Mouse (Mus musculus): ENCODE data around the gene Gm45021.

The Gm45021 gene

GRCm38 (mm10) chr6:48589194-48589750 lies at the start of gene Gm45021:
Gene Gm45021 (plus strand): TSS chr6:48589610.
- no peak for DNase-seq (ENCODE audit: low spot score in 2 of 2)

GRCm38 (mm10) chr6:48539860-48540259 lies 49.5 kb upstream of the Gm45021 start:
- no peak for DNase-seq (ENCODE audit: low spot score in 2 of 2)

GRCm38 (mm10) chr6:48540721-48541120 lies 48.7 kb upstream of the Gm45021 start:
- no peak for DNase-seq (ENCODE audit: low spot score in 2 of 2)

- DNase-seq (ENCODE audit: low spot score in 2 of 2), result no peak
These were observed 47.6 kb upstream of the Gm45021 start for GRCm38 (mm10) chr6:48541560-48542450.

- DNase-seq (ENCODE audit: low spot score in 2 of 2), result no peak
These were observed 46.8 kb upstream of the Gm45021 start for GRCm38 (mm10) chr6:48542631-48543030.

- DNase-seq (ENCODE audit: low spot score in 2 of 2), result no peak
These were observed 44.2 kb upstream of the Gm45021 start for GRCm38 (mm10) chr6:48545251-48545650.

GRCm38 (mm10) chr6:48546271-48546670 lies 43.1 kb upstream of the Gm45021 start:
- DNase-seq (ENCODE audit: low spot score in 2 of 2), result peak; percentile 40 to 50

GRCm38 (mm10) chr6:48546858-48547257 lies 42.6 kb upstream of the Gm45021 start:
- no peak for DNase-seq (ENCODE audit: low spot score in 2 of 2)

GRCm38 (mm10) chr6:48548314-48548713 lies 41.1 kb upstream of the Gm45021 start:
- DNase-seq (ENCODE audit: low spot score in 2 of 2), result no peak

- DNase-seq (ENCODE audit: low spot score in 2 of 2), result peak in 1 of 2 experiments; percentile 33
These were observed 36.5 kb upstream of the Gm45021 start for GRCm38 (mm10) chr6:48552918-48553317.

GRCm38 (mm10) chr6:48553819-48554218 lies 35.6 kb upstream of the Gm45021 start:
- DNase-seq (ENCODE audit: low spot score in 2 of 2), result no peak

- DNase-seq (ENCODE audit: low spot score in 2 of 2), result peak; percentile 92 to 93
These were observed 34.9 kb upstream of the Gm45021 start, which contains the start of gene Lrrc61 for GRCm38 (mm10) chr6:48554280-48555103. Gene Lrrc61 (plus strand): TSS chr6:48554796.

GRCm38 (mm10) chr6:48555104-48555890 lies 34.1 kb upstream of the Gm45021 start:
- DNase-seq (ENCODE audit: low spot score in 2 of 2), result peak in 1 of 2 experiments; percentile 10

- DNase-seq (ENCODE audit: low spot score in 2 of 2), result no peak
These were observed 33.5 kb upstream of the Gm45021 start for GRCm38 (mm10) chr6:48555956-48556355.

GRCm38 (mm10) chr6:48565693-48566310 lies 23.6 kb upstream of the Gm45021 start:
- DNase-seq (ENCODE audit: low spot score in 2 of 2), result no peak

- DNase-seq (ENCODE audit: low spot score in 2 of 2), result no peak
These were observed 23.1 kb upstream of the Gm45021 start for GRCm38 (mm10) chr6:48566312-48566711.

- DNase-seq (ENCODE audit: low spot score in 2 of 2), result no peak
These were observed 21.1 kb upstream of the Gm45021 start for GRCm38 (mm10) chr6:48568036-48568984.

- DNase-seq (ENCODE audit: low spot score in 2 of 2), result no peak
These were observed 20.2 kb upstream of the Gm45021 start for GRCm38 (mm10) chr6:48569065-48569807.

- no peak for DNase-seq (ENCODE audit: low spot score in 2 of 2)
These were observed 17.4 kb upstream of the Gm45021 start for GRCm38 (mm10) chr6:48572014-48572413.

Data from natural killer cell, adult 2 months (primary cell).